Mouse (Mus musculus) thymus, postnatal 10 days (tissue): ENCODE measurements around the gene Hist1h1e.
"Not testable (repeated sequence)": the region's sequence is repeated elsewhere in the genome, so short reads cannot be mapped to it uniquely, and the experiment has no call there.

ENCODE experiments used
- DNase-seq, 2 experiments: peaks; one replicate each; pipeline ENCODE4 v3.0.0; 2021; ENCODE audit warnings: low spot score in 2 of 2

Gene Hist1h1e

GRCm38 (mm10) chr13:23592614-23593013 is 29.7 kb downstream of the Hist1h1e start:
- DNase-seq: no peak

GRCm38 (mm10) chr13:23591886-23592285 is 30.5 kb downstream of the Hist1h1e start:
- DNase-seq: not testable (repeated sequence)

- DNase-seq: no peak
These were observed 31.2 kb downstream of the Hist1h1e start for GRCm38 (mm10) chr13:23591206-23591605.

GRCm38 (mm10) chr13:23586940-23587225 is 35.5 kb downstream of the Hist1h1e start:
- DNase-seq: no peak

- DNase-seq: no peak
These were observed 36.0 kb downstream of the Hist1h1e start for GRCm38 (mm10) chr13:23586099-23586939.

- DNase-seq: peak; percentile 76 to 80
These were observed 36.8 kb downstream of the Hist1h1e start for GRCm38 (mm10) chr13:23585442-23586098.

GRCm38 (mm10) chr13:23585029-23585441 is 37.3 kb downstream of the Hist1h1e start:
- peak; percentile 57 to 67 for DNase-seq

GRCm38 (mm10) chr13:23584331-23584730 is 38.0 kb downstream of the Hist1h1e start:
- no peak for DNase-seq

GRCm38 (mm10) chr13:23583387-23584068 is 38.8 kb downstream of the Hist1h1e start:
- no peak for DNase-seq

GRCm38 (mm10) chr13:23582219-23583056 is 39.9 kb downstream of the Hist1h1e start:
- DNase-seq: no peak

GRCm38 (mm10) chr13:23581408-23582218 is 40.7 kb downstream of the Hist1h1e start, which contains the start of gene Hist1h4d:
TSS of gene Hist1h4d (plus strand) at chr13:23581598.
- DNase-seq: peak; percentile 96 to 97

- DNase-seq: no peak
These were observed 44.5 kb downstream of the Hist1h1e start for GRCm38 (mm10) chr13:23577835-23578234.

GRCm38 (mm10) chr13:23576906-23577639 is 45.3 kb downstream of the Hist1h1e start:
- no peak for DNase-seq

GRCm38 (mm10) chr13:23576351-23576881 is 45.9 kb downstream of the Hist1h1e start:
- DNase-seq: no peak

GRCm38 (mm10) chr13:23575864-23576313 is 46.5 kb downstream of the Hist1h1e start:
- DNase-seq: not testable (repeated sequence)

GRCm38 (mm10) chr13:23575271-23575851 is 47.0 kb downstream of the Hist1h1e start, which contains the start of gene Hist1h3d:
TSS of gene Hist1h3d (plus strand) at chr13:23575763.
- peak in 1 of 2 experiments; percentile 60 for DNase-seq

- not testable (repeated sequence) for DNase-seq
These were observed 47.7 kb downstream of the Hist1h1e start for GRCm38 (mm10) chr13:23574546-23575170.

GRCm38 (mm10) chr13:23573898-23574524 is 48.3 kb downstream of the Hist1h1e start, which contains the start of the genes Hist1h2bf and Hist1h2ad:
TSS of gene Hist1h2bf (minus strand) at chr13:23574196.
TSS of gene Hist1h2ad (plus strand) at chr13:23574381.
- DNase-seq: peak; percentile 88 to 93
